Mouse (Mus musculus) layer of hippocampus, adult 2 months (tissue): Measurements from ENCODE around the gene Trabd2b. TPM values are rescaled to one million over a fixed set of nuclear protein-coding genes. Genes with fewer than 3 reads are reported as not detected.

Source experiments
- DNase-seq, 2 experiments: peaks; one replicate each; pipeline ENCODE4 v3.0.0; 2022; ENCODE audit warnings: low spot score in 2 of 2
- H3K27ac ChIP-seq: fragments of 200-600 bp; 2 replicates; pipeline ENCODE4 v1.8.1; 2022
- H3K4me3 ChIP-seq: fragments of 200-600 bp; 2 replicates; pipeline ENCODE4 v1.8.1; 2022; ENCODE audit warnings: mild to moderate bottlenecking
- CTCF ChIP-seq: fragments of 200-600 bp; conservative IDR thresholded peaks from 2 replicates; pipeline ENCODE4 v1.8.1; 2022; ENCODE audit warnings: antibody characterized with exemption, mild to moderate bottlenecking, moderate library complexity
- total RNA-seq, 2 experiments: library from RNA; stranded (reverse); gene quantifications; 2 replicates each; pipeline ENCODE4 v1.2.3; 2021

Gene Trabd2b
- total RNA-seq, 2 experiments from 2014 or later = 1.5 to 1.6 TPM

- TF ChIP-seq CTCF = no peak
- DNase-seq = no peak
- Histone ChIP-seq H3K4me3 (no peak overlapping the region), H3K27ac (no peak overlapping the region)
Measured at GRCm38 (mm10) chr4:114465641-114466040, 59.1 kb downstream of the Trabd2b start.

- H3K4me3 ChIP-seq = no peak overlapping the region
- H3K27ac ChIP-seq = no peak overlapping the region
- DNase-seq = no peak
- TF ChIP-seq CTCF = no peak
Measured at GRCm38 (mm10) chr4:114467371-114468094, 61.0 kb downstream of the Trabd2b start.

- TF ChIP-seq CTCF = no peak
- no peak for DNase-seq
- H3K27ac ChIP-seq = no peak overlapping the region
- no peak overlapping the region for H3K4me3 ChIP-seq
Measured at GRCm38 (mm10) chr4:114468095-114468429, 61.5 kb downstream of the Trabd2b start.

GRCm38 (mm10) chr4:114469881-114470280 is 63.4 kb downstream of the Trabd2b start:
- Histone ChIP-seq H3K4me3 (no peak overlapping the region), H3K27ac (no peak overlapping the region)
- no peak for TF ChIP-seq CTCF
- no peak for DNase-seq

GRCm38 (mm10) chr4:114472143-114472542 is 65.6 kb downstream of the Trabd2b start:
- DNase-seq = no peak
- peak; percentile 58 for TF ChIP-seq CTCF
- Histone ChIP-seq H3K4me3 (no peak overlapping the region), H3K27ac (no peak overlapping the region)

GRCm38 (mm10) chr4:114476316-114476715 is 69.8 kb downstream of the Trabd2b start:
- Histone ChIP-seq H3K27ac (peak overlapping the region; percentile 87), H3K4me3 (no peak overlapping the region)
- no peak for DNase-seq
- TF ChIP-seq CTCF = no peak

GRCm38 (mm10) chr4:114477082-114477771 is 70.7 kb downstream of the Trabd2b start:
- no peak for TF ChIP-seq CTCF
- Histone ChIP-seq H3K27ac (peak overlapping the region; percentile 87), H3K4me3 (no peak overlapping the region)
- no peak for DNase-seq

- H3K27ac ChIP-seq = no peak overlapping the region
- no peak for DNase-seq
- no peak for TF ChIP-seq CTCF
- no peak overlapping the region for H3K4me3 ChIP-seq
Measured at GRCm38 (mm10) chr4:114481518-114481917, 75.0 kb downstream of the Trabd2b start.

GRCm38 (mm10) chr4:114484173-114484572 is 77.6 kb downstream of the Trabd2b start:
- no peak for TF ChIP-seq CTCF
- no peak overlapping the region for H3K27ac ChIP-seq
- no peak overlapping the region for H3K4me3 ChIP-seq
- DNase-seq = no peak

- TF ChIP-seq CTCF = no peak
- H3K27ac ChIP-seq = no peak overlapping the region
- H3K4me3 ChIP-seq = no peak overlapping the region
- no peak for DNase-seq
Measured at GRCm38 (mm10) chr4:114485996-114486395, 79.5 kb downstream of the Trabd2b start.

- DNase-seq = peak in 1 of 2 experiments; percentile 10
- no peak for TF ChIP-seq CTCF
- H3K4me3 ChIP-seq = no peak overlapping the region
Measured at GRCm38 (mm10) chr4:114486885-114487531, 80.5 kb downstream of the Trabd2b start.

GRCm38 (mm10) chr4:114487701-114488100 is 81.2 kb downstream of the Trabd2b start:
- H3K4me3 ChIP-seq = no peak overlapping the region
- no peak for TF ChIP-seq CTCF
- peak overlapping the region; percentile 51; the same call in 1 of the 2 replicates for H3K27ac ChIP-seq
- DNase-seq = peak in 1 of 2 experiments; percentile 15

More at GRCm38 (mm10) chr4:114486885-114487531, 80.5 kb downstream of the Trabd2b start:
- H3K27ac ChIP-seq = peak overlapping the region; percentile 51; the same call in 1 of the 2 replicates

- Histone ChIP-seq H3K4me3 (no peak overlapping the region), H3K27ac (no peak overlapping the region)
- no peak for TF ChIP-seq CTCF
- no peak for DNase-seq
Measured at GRCm38 (mm10) chr4:114492157-114492556, 85.6 kb downstream of the Trabd2b start.

GRCm38 (mm10) chr4:114494035-114494434 is 87.5 kb downstream of the Trabd2b start:
- no peak overlapping the region for H3K4me3 ChIP-seq
- DNase-seq = no peak
- no peak overlapping the region for H3K27ac ChIP-seq
- TF ChIP-seq CTCF = no peak
